Mouse (Mus musculus) kidney, postnatal 36 days (tissue): ENCODE data around the gene Clec1b.

Experiments
- DNase-seq, 2 experiments: peaks; one replicate each; pipeline ENCODE4 v3.0.0; 2021 to 2022; ENCODE audit warnings: mixed read lengths in 2 of 2

Clec1b gene

DNA sequence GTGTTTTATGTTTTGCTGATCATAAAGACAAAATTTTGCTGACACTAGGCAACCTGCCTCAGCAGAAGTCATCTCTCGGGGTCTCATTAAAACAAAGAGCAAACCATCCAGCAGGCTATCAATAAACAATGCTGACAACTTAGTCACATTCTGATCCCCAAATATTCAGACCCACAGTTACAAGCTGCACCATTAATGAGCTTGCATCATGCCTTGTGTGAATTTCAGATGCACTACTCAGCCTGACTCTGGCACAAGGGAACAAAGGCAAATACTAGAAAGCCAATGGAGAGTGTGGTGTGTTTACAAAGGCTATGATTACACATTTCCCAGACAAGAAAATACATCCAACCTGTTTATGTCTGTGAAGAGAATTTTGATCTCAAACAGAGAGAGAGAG, 17.1 kb downstream of the Clec1b start:
- no peak for DNase-seq

DNA sequence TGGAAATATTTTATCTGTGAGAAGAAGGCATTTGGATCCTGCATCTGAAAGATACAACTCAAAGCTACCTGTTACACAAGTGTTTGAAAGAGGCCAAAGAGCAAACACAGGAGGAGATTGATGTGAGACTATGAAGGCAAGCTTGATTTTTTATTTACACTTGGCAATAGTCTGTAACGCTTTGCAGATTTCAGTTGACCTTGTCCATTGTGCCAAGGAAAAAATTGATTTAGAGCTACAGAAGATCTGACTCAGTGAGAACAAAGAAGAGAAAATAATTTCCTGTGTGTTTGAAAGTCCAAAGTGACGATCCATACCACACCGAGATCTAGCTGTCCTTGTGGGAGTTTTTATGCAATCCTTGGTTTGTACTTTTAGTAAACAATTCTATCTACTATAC, 25.2 kb downstream of the Clec1b start:
- no peak for DNase-seq

DNA sequence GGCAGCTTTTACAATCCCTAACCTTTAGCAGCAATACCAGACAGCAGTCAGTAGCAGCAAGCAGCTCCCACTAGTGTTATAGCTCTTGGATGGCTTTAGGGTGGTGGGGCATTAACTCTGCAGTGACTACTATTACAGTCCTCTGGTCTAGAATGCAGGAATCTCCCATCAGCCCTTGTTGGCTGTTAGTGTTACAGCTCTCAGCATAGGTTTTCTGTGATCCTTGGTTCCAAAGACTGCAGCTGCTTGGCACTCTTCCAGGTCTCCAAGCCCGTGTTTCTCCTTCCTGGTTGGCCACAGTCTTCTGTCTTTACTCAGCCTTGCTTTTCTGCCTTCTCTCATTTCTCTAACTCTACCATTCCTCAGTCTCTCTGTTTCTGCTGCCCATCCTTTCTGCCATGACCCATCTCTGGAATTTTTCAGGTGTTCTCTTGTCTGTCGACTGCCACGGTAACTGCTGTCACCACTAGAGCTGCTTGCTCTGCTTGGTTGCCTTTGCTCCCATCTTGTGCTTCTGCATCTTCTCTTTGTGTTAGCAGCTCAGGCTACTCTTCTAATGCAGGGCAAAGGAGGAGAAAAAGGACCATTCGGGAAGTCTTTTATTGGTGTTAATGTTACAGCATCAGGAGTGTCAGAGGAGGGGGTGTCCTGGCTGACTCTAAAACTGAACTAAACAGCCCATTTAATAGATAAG, 26.1 kb downstream of the Clec1b start:
- peak; percentile 41 to 58 for DNase-seq

DNA sequence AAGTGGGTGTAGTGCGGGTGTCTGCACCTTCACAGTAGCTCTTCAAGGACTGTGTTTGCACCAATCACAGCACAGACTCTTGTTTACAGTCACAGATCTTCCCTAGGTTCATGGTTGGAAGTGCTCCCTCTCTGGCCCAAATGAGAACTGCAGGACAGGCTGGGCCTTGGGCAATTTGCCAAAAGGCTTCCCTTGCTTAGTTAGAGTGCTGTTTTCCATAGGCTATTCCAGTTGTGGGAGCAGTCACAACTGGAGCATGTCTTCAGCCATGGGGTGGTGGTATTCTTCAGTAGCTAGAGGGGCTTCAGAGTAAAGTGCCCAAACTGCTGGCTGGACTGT, 26.6 kb downstream of the Clec1b start:
- peak; percentile 78 to 82 for DNase-seq

DNA sequence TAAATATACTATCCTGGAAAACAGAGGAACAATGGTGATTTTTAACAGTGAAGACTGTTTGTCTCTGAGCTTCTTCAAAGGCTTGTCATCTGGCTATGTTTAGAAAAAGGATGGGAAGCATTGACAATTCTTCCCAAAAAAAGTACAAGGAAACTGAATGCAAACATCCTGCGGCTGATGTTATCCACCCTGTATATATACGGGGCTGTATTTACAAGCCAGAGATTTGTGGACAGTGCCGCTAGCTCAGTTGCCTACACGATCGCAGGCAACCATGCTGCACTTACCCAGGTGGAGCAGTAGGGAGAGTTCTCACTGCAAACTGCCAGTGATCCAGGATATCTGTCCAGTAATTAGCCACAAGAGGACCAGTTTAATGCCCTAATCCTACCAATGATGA, 28.1 kb downstream of the Clec1b start:
- DNase-seq, result no peak

DNA sequence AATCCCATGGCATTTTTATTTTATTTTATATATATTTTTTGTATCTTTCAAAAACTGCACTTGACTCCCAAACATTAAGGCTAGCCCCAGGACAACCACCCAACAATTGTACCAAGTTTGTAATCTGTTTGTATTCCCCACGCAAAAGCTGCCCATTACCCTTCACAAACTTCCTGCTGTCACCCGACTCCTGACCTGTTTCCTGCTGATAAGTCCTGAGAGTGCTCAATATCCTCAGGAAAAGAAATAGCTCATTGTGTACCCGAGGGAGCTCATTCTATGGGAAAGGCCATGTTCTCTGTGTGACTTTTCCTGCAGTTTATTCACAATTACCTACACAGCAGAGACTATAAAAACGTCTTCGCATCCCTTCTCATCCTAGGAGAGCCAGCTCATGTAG, 28.7 kb downstream of the Clec1b start:
- DNase-seq, result peak; percentile 58 to 77

DNA sequence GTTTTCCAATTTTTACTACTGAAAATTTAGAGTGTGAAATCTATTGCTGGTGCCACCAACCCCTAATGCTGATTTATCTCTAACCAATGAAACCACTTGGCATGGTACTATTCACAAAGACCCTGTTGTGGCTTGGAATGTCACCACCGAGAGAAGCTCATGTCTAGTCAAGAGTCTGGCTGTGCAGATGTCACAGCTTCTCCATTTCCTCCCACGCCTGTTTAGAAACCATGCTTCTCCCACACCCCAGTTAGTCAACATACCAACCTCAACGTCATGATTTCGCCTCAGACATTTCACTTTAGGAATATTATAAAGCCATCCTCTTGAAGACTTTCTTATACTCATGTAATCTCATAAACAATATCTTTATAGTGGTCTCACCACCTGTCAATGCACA, 30.2 kb downstream of the Clec1b start:
- DNase-seq, result no peak

DNA sequence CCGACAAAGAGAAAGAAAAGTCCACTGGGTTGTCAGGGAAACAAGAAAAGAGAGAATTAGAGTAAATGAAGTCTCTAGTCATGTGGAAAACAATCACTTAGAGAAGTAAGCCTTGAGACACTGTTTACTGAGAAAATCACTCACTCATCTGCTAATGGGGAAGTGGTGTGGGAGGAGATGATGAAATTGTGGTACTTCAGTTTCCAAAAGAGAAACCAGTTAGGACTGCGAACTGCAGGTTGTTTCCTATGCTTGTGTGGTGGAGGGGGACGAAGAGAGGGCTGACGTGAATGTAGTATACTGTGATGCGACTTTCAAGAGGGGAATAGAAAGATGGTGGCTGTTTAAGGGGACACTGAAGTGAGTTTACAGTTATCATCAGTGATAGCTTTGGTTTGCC, 37.1 kb downstream of the Clec1b start:
- no peak for DNase-seq

DNA sequence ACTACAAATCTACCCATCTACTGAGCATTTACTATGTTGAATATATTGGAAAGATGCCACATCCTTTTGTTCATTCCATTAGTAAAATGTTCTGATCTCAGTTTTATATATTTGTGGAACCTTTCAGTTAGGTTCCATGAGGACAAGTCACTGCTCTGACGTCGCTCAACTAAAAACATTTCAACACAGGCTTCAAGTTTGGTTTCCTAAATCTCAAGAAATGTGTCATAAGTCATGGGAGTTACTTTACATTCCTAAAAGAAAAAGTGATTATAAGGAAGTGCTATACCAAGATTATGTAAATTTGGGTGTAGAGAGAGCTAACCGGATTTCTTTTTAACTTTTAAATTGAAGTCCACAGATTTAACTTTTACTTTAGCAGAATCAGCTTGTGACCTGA, 38.9 kb downstream of the Clec1b start:
- no peak for DNase-seq

DNA sequence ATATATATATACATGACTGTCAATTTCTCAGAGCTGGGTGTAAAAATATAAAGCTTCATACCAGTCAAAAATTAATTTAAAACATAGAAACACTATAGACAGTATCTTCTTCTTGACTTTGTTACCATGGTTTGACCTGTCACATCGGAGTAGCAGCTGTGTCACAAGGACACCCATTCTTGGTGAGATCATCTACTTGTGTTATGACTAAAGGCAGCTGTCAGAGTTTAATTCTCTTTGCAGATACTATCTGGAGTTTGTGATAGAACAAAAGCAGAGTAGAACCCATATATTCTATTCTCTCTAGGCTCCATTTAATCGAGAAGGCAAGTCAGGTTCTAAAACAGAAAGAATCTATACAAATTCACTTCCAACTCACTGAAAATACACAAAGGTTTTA, 40.9 kb downstream of the Clec1b start:
- no peak for DNase-seq

DNA sequence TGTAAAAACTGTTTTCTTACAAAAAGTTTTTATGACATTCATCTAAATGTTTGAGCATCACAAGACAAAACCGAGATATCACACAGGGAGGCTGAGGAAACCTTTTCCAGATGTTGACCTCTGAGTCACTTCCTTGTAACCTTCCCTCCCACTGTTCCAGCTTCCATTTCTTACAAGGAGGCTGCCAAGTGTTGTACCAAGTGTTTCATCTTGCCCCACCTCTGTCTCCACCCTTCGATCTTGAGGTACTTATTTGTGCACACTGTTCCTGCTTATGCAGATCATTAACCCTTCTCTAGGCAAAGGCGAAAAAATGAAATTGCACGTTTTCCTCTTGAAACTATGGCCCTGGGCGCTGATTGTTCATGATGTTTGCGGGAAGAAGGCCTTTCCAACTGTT, 52.6 kb downstream of the Clec1b start:
- peak in 1 of 2 experiments; percentile 46 for DNase-seq

DNA sequence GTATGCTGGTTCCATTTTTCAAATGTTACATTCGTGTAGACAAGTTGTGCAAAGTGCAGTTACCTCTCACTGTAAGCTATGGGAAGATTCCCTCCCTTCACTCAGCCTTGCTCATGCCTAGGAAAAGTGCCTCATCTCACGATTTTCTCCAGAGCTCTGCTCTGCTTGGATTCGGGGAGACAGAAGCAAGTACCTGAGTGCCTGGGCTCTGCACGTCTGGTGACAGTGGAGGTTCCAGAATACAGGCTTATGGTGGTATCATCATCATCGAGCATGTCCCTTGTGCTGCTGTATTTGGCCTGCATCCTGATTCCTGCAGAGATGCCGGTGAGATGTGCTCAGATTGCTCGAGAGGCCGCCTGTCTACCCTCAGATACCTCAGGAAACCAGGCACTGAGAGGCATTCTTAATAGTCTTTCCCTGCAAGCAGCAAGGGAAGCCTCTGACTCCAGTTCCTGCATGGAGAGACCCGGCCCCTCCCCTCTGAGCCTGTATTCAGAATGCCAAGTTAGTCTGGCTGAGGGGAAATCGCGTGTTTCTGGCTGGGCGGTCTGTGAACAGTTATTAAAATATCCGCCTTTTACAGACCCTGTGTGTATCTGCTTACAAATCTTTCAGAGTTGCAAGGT, 54.4 kb downstream of the Clec1b start, which contains the start of gene Clec1a:
TSS of gene Clec1a (minus strand) at position 590 of the 629 bp plus-strand sequence.
- peak; percentile 72 to 75 for DNase-seq
